Mouse (Mus musculus) spleen, adult 2 months (tissue): ENCODE data around the gene Ssh3. TPM values are rescaled to one million over a fixed set of nuclear protein-coding genes. Genes with fewer than 3 reads are reported as not detected.
A peak's percentile ranks its signal among the peaks of the same experiment; 100 is the strongest.

Experiments used
- DNase-seq, 2 experiments: peaks; one replicate each; pipeline versions ENCODE4 v3.0.0 to v3.0.0-alpha.2; 2012 to 2021; ENCODE audit warnings: low spot score in 2 of 2, low read depth in 1 of 2
- H3K27ac ChIP-seq: fragments of 200-500 bp; 2 replicates; pipeline ENCODE4 v1.5.1; 2012; ENCODE audit warnings: low read length, inconsistent platforms; ENCODE audit not compliant: insufficient read depth
- H3K27me3 ChIP-seq: fragments of 200-500 bp; 2 replicates; pipeline ENCODE4 v1.6.1; 2012; ENCODE audit warnings: mild to moderate bottlenecking, moderate library complexity, low read length, inconsistent platforms; ENCODE audit not compliant: control insufficient read depth, insufficient read depth
- H3K36me3 ChIP-seq: fragments of 200-500 bp; 2 replicates; pipeline ENCODE4 v1.6.1; 2012; ENCODE audit warnings: mild to moderate bottlenecking, low read length, inconsistent platforms; ENCODE audit not compliant: control insufficient read depth, insufficient read depth
- H3K4me1 ChIP-seq: fragments of 200-500 bp; 2 replicates; pipeline ENCODE4 v1.6.1; 2011; ENCODE audit warnings: inconsistent platforms; ENCODE audit not compliant: control insufficient read depth, insufficient read depth, insufficient read length
- H3K4me3 ChIP-seq: fragments of 200-500 bp; 2 replicates; pipeline ENCODE4 v1.5.1; 2011; ENCODE audit warnings: mild to moderate bottlenecking, inconsistent platforms; ENCODE audit not compliant: insufficient read depth, insufficient read length; ENCODE audit errors: extremely low read depth
- CTCF ChIP-seq: fragments of 200-500 bp; IDR thresholded peaks from 2 replicates; pipeline ENCODE4 v1.5.1; 2011; ENCODE audit warnings: mild to moderate bottlenecking, inconsistent platforms; ENCODE audit not compliant: insufficient read depth, insufficient read length, insufficient replicate concordance; ENCODE audit errors: extremely low read depth
- POLR2A ChIP-seq: fragments of 200-500 bp; IDR thresholded peaks from 2 replicates; pipeline ENCODE4 v1.6.1; 2011; ENCODE audit warnings: low read depth, low read length, inconsistent platforms
- WGBS: fragments of 180-500 bp; shearing (Covaris S2); methylation state at CpG from one replicate; pipeline ENCODE4 v1.1.7; 2018; 5-methylcytosine and 5-hydroxymethylcytosine counted together
- polyA plus RNA-seq: library from polyadenylated mRNA; depleted of rRNA; stranded (reverse); fragments of >200 nt; gene quantifications from 2 replicates; pipeline ENCODE4 v1.2.3, GENCODE M21; 2012

The Ssh3 gene
- polyA plus RNA-seq, 1 experiment = 43.3 TPM

DNA sequence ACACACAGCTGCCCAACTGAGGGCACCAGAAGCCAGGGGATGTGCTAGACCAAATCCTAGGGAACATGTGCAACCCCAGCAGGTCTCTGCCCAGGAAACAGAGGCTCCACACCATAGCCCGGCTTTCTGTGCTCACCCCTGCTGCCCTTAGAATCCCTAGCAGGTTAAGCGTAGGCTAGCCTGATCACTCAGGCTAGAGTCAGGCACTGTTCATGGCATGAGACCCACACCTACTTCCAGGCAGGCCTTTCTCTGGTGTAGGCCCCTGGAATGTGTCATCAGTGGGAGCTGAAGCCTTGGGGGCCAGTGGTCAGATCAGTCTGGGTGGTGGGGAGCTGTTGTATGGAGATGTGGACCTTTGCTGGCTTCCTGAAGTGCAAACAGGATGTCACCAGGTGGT, 27.6 kb upstream of the Ssh3 start:
- Histone ChIP-seq H3K36me3 (peaks cover 25% of the 10 kb centered on the region), H3K27ac (peak overlapping the region; percentile 94), H3K27me3 (no peaks in the 10 kb centered on the region), H3K4me3 (peak overlapping the region; percentile 2; the same call in 1 of the 2 replicates), H3K4me1 (peaks cover 71% of the 10 kb centered on the region)
- WGBS = 42% methylated on average over 2 of the region's 2 CpGs
- DNase-seq = no peak
- TF ChIP-seq POLR2A (no peak), CTCF (no peak)

DNA sequence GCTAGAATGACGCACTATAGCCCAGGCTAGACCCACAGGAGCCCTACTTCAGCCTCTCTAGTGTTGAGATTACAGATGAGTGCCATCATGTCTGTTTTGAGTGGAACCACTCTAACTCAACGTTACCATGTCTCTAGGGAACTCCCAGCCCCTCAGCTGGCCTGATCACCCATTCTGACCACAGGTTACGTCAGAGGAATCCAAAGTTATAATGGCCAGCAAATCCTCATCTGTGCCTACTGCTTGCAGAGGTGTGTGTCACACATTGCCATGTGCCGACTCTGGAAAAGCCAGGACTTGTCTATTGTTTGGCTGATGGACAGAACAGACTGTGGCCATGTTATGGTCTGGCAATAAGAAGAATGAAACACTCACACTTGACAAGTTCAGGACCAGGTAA, 26.4 kb upstream of the Ssh3 start:
- peaks cover 60% of the 10 kb centered on the region for H3K4me1 ChIP-seq
- peaks cover 37% of the 10 kb centered on the region for H3K36me3 ChIP-seq
- no peaks in the 10 kb centered on the region for H3K27me3 ChIP-seq
- H3K4me3 ChIP-seq = no peak overlapping the region
- TF ChIP-seq CTCF (no peak), POLR2A (no peak)
- DNase-seq = no peak
- peak overlapping the region; percentile 94 for H3K27ac ChIP-seq
- 48% methylated on average over 4 of the region's 4 CpGs for WGBS

DNA sequence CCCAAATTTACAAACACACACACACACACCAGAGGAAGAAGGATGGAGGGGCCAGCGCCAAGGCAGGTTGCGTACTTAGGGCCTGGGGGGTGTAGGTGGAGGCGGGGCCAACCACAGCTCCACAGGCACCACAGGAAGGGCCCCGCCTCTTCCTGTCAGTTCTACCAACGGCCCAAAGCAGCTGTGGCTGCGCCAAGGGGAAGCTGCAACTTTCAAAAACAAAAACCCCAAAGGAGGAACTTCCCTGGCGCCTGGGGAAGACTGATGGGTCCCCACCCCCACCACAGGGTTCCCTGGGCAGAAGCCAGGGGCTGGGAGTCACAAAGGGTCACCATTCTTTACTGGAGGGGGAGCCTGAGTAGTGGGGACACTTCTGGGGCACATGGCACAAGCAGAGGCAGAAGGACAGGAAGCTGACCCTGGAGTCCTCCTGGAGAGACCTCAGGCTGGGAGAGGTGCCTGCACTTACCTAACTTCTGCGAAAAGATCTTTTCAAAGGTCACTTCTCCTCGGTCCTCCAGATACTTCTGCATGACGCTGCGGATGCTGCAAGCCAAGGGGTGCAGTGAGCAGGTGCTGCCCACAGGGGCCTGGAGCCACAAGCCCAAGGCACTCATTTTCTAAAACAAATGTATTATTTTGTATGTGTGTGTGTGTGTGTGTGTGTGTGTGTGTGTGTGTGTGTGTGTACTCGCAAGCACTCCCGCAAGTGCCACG, 25.6 kb upstream of the Ssh3 start:
- 15% methylated on average over 14 of the region's 14 CpGs for WGBS
- DNase-seq = peak; percentile 77 to 88
- peak overlapping the region; percentile 20; the same call in 1 of the 2 replicates for H3K4me3 ChIP-seq
- no peaks in the 10 kb centered on the region for H3K27me3 ChIP-seq
- H3K27ac ChIP-seq = peak overlapping the region; percentile 94
- H3K4me1 ChIP-seq = peaks cover 56% of the 10 kb centered on the region
- TF ChIP-seq POLR2A = no peak
- no peak for TF ChIP-seq CTCF
- peaks cover 46% of the 10 kb centered on the region for H3K36me3 ChIP-seq

DNA sequence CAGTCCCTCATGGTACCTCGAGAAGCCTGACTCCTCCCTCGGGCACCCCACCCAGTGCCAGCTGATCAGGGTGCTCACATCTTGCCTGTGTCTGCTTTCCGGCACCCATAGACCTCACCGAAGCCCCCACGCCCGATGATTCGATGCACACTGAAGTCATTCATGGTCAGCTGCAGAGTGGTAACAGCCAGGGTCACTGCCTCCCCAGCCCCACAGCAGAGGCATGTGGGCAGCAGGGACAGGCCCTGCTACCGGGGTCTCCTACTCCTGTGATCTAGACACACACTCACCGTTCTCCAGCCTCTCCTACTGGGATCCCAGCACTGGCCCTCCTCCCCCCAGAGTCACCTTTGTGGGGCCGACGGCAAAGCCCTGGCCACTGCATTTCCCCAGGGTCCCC, 22.2 kb upstream of the Ssh3 start:
- no peak overlapping the region for H3K4me3 ChIP-seq
- no peak for TF ChIP-seq CTCF
- TF ChIP-seq POLR2A = no peak
- 87% methylated on average over 11 of the region's 11 CpGs for WGBS
- H3K4me1 ChIP-seq = peaks cover 35% of the 10 kb centered on the region
- peak in 1 of 2 experiments; percentile 3 for DNase-seq
- H3K27me3 ChIP-seq = no peaks in the 10 kb centered on the region
- H3K36me3 ChIP-seq = peaks cover 71% of the 10 kb centered on the region
- H3K27ac ChIP-seq = no peak overlapping the region; the same call in 1 of the 2 replicates

DNA sequence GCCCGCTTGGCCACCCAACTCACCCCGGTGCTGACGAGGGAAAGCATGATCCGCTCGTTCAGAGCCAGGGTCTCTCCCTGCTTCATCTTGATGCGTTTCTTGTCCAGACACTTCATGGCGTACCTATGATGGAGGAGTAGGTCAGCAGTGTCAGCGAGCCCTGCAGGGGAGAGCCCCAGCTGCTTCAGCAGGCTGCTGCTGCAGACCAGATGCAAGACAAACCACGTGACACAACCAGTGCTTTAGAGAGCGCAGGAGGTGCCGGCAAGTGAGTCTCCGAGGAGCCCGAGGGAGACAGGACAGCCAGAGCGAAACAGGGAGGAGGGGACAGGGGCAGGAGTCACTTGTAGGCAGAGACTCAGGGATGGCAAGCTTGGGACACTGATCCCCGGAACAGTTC, 21.8 kb upstream of the Ssh3 start:
- no peak for TF ChIP-seq CTCF
- TF ChIP-seq POLR2A = no peak
- Histone ChIP-seq H3K27ac (no peak overlapping the region; the same call in 1 of the 2 replicates), H3K4me3 (no peak overlapping the region), H3K36me3 (peaks cover 74% of the 10 kb centered on the region), H3K27me3 (no peaks in the 10 kb centered on the region), H3K4me1 (peaks cover 33% of the 10 kb centered on the region)
- no peak for DNase-seq
- WGBS = 87% methylated on average over 15 of the region's 15 CpGs

DNA sequence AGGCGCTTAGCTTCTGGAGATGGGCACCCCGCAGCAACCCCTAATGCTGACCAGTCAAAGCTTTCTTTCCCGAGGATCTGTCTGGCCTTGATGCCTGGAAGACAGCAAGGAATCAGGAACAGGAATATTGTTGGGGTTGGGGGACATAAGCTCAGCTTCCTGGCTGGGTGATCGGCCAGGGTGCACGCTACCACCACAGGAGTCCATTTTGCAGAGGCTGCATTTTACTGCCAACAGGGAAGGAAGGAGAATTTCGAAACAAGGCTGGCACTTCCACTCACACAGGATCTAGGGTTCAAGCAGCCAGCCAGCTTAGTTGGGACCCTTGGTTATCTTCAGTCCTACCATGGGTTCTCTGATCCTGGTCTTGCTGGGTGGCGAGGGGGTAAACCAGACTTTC, 14.7 kb upstream of the Ssh3 start:
- WGBS = 17% methylated on average over 7 of the region's 7 CpGs
- Histone ChIP-seq H3K27ac (peak overlapping the region; percentile 23), H3K36me3 (peaks cover 32% of the 10 kb centered on the region), H3K4me3 (0 out of 2 replicates have a peak overlapping the region, but pooled peaks have one; percentile 73), H3K27me3 (no peaks in the 10 kb centered on the region), H3K4me1 (peaks cover 24% of the 10 kb centered on the region)
- TF ChIP-seq CTCF = no peak
- no peak for TF ChIP-seq POLR2A
- DNase-seq = peak in 1 of 2 experiments; percentile 6
